Mouse (Mus musculus): ENCODE measurements at regions not wholly inside any gene's neighbourhood (a gene's known extent, or its start where the extent isn't known, plus 50 kb on each side); places are given as distances from the start of the nearest gene placed in this dataset.

DNA sequence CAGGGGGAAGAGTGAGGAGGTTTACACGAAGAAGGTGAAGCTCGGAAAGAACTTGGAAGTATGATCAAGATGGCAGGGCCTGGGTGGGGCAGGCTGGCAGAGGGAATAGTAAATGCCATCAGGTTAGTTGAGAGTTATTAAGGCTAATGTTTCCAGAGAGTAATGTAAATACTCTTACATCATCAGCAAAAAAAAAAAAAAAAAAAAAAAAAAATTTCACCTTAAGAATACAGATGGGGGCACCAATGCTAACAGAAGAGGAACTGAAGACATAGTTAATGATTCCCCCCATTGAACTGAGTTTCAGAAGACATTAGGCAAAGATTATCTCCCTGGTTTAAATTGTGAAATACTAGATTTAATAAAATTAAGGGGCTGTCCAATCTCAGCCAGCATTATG, 174.7 kb downstream of the Pou4f1 start:
- no peak for TF ChIP-seq EP300 (IDR thresholded peaks at IDR 0.05; ENCODE audit: low read depth)
- no peak for TF ChIP-seq CTCF (IDR thresholded peaks at IDR 0.05; ENCODE audit: low read depth)

Data from liver, postnatal 0 days (tissue).